Mouse (Mus musculus): ENCODE measurements around the gene Cmtm5. TPM values are rescaled to one million over a fixed set of nuclear protein-coding genes. Genes with fewer than 3 reads are reported as not detected.

The Cmtm5 gene
- polyA plus RNA-seq, 1 experiment from 2014 or later, result 3.2 TPM

DNA sequence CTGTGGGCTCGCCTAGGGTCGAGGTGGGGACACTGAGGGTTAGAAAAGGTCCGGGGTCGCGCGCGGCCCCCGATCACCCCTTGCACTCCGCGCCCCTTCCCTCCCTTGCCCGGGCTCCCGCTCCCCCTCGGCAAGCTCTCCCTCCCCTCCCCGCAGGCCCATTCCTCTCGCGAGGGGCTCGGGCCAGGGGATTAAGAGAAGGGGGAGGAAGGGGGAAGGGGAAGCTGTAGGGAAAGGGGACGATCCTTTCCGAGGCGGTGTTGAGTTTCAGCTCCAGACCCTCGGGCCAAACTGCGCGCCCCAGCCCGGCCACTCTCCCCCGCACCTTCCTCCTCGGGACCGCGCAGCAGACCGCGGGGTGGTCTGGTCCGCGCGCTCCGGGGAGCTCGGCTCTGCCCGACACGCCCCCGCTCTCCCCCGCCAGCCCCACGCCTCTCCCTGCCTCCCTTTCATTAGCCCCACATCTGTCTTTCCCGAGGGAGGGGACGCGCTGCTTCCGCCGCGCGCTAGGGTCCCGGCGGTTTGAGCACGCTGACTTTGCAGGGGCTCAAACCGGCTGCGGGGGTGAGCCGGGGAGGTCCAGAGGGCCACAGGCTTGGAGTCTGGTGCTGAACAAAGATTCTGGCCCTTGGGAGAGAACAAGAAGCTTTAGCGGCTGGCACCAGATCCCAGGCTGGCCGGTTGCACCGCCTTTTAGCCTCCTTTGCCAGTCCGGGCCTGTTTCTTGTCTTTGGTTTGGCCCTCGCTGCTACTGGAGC lies 9.5 kb upstream of the Cmtm5 start:
- WGBS, result under 1% methylated on average over 51 of the region's 58 CpGs
- ATAC-seq (ENCODE audit: insufficient number of reproducible peaks, low FRiP score, low TSS enrichment, low read depth) (peak; percentile 81), DNase-seq (ENCODE audit: low spot score) (peak; percentile 91)
- Histone ChIP-seq H3K4me1 (ENCODE audit: control insufficient read depth, insufficient read depth, low read length) (peaks cover 20% of the 10 kb centered on the region), H3K27ac (replicated peaks; ENCODE audit: low read depth, low read length) (peak overlapping the region; percentile 99), H3K9ac (ENCODE audit: low read length) (peak overlapping the region; percentile 92), H3K4me3 (ENCODE audit: low read depth, low read length) (peak overlapping the region; percentile 53), H3K4me2 (ENCODE audit: low read depth, severe bottlenecking) (peak overlapping the region; percentile 83), H3K27me3 (ENCODE audit: control insufficient read depth, insufficient read depth, low read length) (no peaks in the 10 kb centered on the region), H3K9me3 (ENCODE audit: control insufficient read depth, low read length) (peaks cover 1% of the 10 kb centered on the region; the same call in 1 of the 2 replicates), H3K36me3 (ENCODE audit: control insufficient read depth, insufficient read depth, low read length) (peaks cover 1% of the 10 kb centered on the region; the same call in 1 of the 2 replicates)

DNA sequence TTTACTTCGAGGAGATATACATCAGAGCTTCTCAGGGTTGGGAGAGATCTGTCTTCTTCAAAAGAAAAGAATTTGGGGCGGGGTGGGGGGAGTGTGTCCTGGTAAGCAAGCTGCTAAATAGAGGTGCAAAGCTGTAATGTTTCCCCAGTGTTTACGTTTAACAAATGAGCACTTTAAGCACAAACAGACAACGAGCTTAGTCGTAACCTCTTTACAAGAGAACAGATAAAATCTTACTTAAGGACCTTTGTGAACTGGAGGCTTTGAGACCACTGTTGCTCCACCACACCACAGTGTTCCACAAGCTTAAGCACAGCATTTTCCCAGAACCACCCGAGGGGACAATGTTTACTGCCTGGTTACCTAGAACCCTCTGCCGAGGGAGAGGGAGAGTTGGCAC lies 8.8 kb upstream of the Cmtm5 start:
- Histone ChIP-seq H3K27me3 (ENCODE audit: control insufficient read depth, insufficient read depth, low read length) (no peaks in the 10 kb centered on the region), H3K9me3 (ENCODE audit: control insufficient read depth, low read length) (no peaks in the 10 kb centered on the region), H3K4me2 (ENCODE audit: low read depth, severe bottlenecking) (peak overlapping the region; percentile 83), H3K27ac (replicated peaks; ENCODE audit: low read depth, low read length) (peak overlapping the region; percentile 99), H3K36me3 (ENCODE audit: control insufficient read depth, insufficient read depth, low read length) (no peaks in the 10 kb centered on the region), H3K4me1 (ENCODE audit: control insufficient read depth, insufficient read depth, low read length) (peaks cover 20% of the 10 kb centered on the region), H3K4me3 (ENCODE audit: low read depth, low read length) (peak overlapping the region; percentile 53), H3K9ac (ENCODE audit: low read length) (peak overlapping the region; percentile 92)
- 6% methylated on average over 7 of the region's 7 CpGs for WGBS
- peak; percentile 31 for DNase-seq (ENCODE audit: low spot score)
- ATAC-seq (ENCODE audit: insufficient number of reproducible peaks, low FRiP score, low TSS enrichment, low read depth), result no peak

DNA sequence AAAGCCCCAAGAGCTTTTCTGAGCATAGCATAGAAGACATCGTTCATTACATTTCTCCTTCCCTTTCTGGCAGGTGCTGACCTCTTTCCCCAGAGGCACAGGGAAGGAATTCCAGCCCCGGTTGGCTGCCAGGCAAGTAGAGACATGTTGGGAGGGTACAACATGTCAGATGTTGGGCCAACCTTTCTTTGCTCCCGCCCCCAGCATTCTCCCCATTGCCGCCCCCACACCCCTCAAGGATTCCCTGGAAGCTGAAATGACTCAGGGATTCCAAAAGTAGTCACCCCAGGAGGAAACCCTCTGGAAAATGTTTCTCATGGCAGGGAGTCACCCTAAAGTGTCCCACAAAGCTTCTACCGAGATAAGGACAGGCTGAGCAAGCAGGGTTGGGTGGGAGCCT lies 6.3 kb upstream of the Cmtm5 start:
- no peaks in the 10 kb centered on the region for H3K27me3 ChIP-seq (ENCODE audit: control insufficient read depth, insufficient read depth, low read length)

DNA sequence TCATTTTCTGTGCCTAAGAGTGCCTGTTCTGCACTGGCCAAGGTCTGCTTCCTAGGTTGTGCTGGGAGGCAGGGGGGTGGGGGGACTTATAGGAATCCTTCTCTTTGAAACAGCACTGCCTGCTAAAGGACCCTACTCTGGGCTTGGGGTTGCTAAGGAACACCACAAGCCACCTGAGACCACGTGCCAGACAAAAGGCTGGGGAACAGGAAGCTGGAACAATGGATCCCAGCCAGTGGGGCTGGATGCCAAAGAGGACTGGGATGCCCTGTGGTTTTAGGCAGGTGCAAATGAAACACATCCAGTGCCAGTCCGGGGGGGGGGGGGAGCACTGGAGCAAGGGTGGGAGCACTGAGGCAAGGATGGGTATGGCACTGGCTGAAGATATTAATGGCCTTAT lies 5.6 kb upstream of the Cmtm5 start:
- Histone ChIP-seq H3K9me3 (ENCODE audit: control insufficient read depth, low read length) (no peaks in the 10 kb centered on the region), H3K4me3 (ENCODE audit: low read depth, low read length) (no peak overlapping the region), H3K27me3 (ENCODE audit: control insufficient read depth, insufficient read depth, low read length) (no peaks in the 10 kb centered on the region), H3K36me3 (ENCODE audit: control insufficient read depth, insufficient read depth, low read length) (no peaks in the 10 kb centered on the region), H3K9ac (ENCODE audit: low read length) (no peak overlapping the region), H3K27ac (replicated peaks; ENCODE audit: low read depth, low read length) (no peak overlapping the region), H3K4me1 (ENCODE audit: control insufficient read depth, insufficient read depth, low read length) (peaks cover 15% of the 10 kb centered on the region), H3K4me2 (ENCODE audit: low read depth, severe bottlenecking) (no peak overlapping the region)
- ATAC-seq (ENCODE audit: insufficient number of reproducible peaks, low FRiP score, low TSS enrichment, low read depth) (no peak), DNase-seq (ENCODE audit: low spot score) (no peak)
- WGBS, result 36% methylated on average over 2 of the region's 2 CpGs

More for the DNA sequence above, 6.3 kb upstream of the Cmtm5 start:
- H3K4me1 ChIP-seq (ENCODE audit: control insufficient read depth, insufficient read depth, low read length), result peaks cover 15% of the 10 kb centered on the region
- ATAC-seq (ENCODE audit: insufficient number of reproducible peaks, low FRiP score, low TSS enrichment, low read depth), result no peak
- WGBS, result 82% methylated on average over 5 of the region's 5 CpGs
- H3K36me3 ChIP-seq (ENCODE audit: control insufficient read depth, insufficient read depth, low read length), result no peaks in the 10 kb centered on the region
- H3K9me3 ChIP-seq (ENCODE audit: control insufficient read depth, low read length), result no peaks in the 10 kb centered on the region
- H3K9ac ChIP-seq (ENCODE audit: low read length), result no peak overlapping the region
- H3K27ac ChIP-seq (replicated peaks; ENCODE audit: low read depth, low read length), result no peak overlapping the region
- no peak overlapping the region for H3K4me3 ChIP-seq (ENCODE audit: low read depth, low read length)
- no peak for DNase-seq (ENCODE audit: low spot score)
- no peak overlapping the region for H3K4me2 ChIP-seq (ENCODE audit: low read depth, severe bottlenecking)

DNA sequence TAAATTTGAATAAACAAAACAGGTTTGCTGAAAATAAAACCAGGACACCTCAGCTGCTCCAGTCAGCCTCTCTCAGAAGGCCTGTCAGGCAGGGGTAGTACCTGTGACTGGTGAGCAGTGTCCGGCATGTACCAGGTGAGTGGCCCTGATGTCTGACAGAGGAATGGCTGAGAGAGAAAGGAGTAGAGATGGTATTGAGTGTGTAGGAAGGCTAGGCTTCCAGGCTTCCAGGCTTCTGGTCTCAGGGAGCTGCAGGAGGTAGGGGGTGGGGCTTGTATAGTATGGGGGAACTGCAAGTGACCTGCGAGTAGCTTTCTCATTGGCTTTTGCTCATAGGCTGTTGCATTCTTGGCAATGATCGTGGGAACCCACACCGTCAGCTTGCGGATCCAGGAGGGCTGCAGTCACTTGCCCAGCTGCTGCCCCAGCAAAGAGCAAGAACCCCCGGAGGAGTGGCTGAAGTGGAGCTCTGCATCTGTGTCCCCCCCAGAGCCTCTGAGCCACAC lies 3.4 kb upstream of the Cmtm5 start, which contains the start of gene Il25:
Il25 (plus strand) TSS at position 51 of the 506 bp plus-strand sequence.
- Histone ChIP-seq H3K4me1 (ENCODE audit: control insufficient read depth, insufficient read depth, low read length) (peaks cover 5% of the 10 kb centered on the region; the same call in 1 of the 2 replicates), H3K27me3 (ENCODE audit: control insufficient read depth, insufficient read depth, low read length) (no peaks in the 10 kb centered on the region), H3K4me2 (ENCODE audit: low read depth, severe bottlenecking) (no peak within 1 kb of the TSS), H3K9me3 (ENCODE audit: control insufficient read depth, low read length) (no peaks in the 10 kb centered on the region), H3K4me3 (ENCODE audit: low read depth, low read length) (no peak within 1 kb of the TSS), H3K27ac (replicated peaks; ENCODE audit: low read depth, low read length) (no peak within 1 kb of the TSS), H3K9ac (ENCODE audit: low read length) (no peak within 1 kb of the TSS), H3K36me3 (ENCODE audit: control insufficient read depth, insufficient read depth, low read length) (no peaks in the 10 kb centered on the region)
- ATAC-seq (ENCODE audit: insufficient number of reproducible peaks, low FRiP score, low TSS enrichment, low read depth) (no peak), DNase-seq (ENCODE audit: low spot score) (no peak)
- whole genome bisulfite sequencing, result 29% methylated on average over 6 of the region's 6 CpGs

DNA sequence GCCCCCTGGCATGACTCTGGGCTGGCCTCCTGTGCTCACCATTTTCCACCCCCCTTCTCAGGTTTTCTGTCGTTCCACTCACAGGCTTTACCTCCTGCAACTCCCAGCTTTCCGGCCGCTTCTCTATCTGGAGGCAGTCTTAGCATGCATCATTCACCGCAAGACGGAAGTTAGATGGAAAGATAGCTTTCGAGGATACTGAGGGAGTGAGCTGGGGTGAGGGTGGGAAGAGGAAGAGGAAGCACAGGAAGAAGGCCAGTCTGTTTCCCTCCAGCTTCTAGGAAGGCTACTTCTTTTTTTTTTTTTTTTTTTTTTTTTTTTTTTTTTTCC lies 735 bp downstream of the Cmtm5 start:
- H3K4me1 ChIP-seq (ENCODE audit: control insufficient read depth, insufficient read depth, low read length), result peaks cover 3% of the 10 kb centered on the region; the same call in 1 of the 2 replicates
- no peaks in the 10 kb centered on the region for H3K27me3 ChIP-seq (ENCODE audit: control insufficient read depth, insufficient read depth, low read length)
- no peaks in the 10 kb centered on the region for H3K36me3 ChIP-seq (ENCODE audit: control insufficient read depth, insufficient read depth, low read length)
- no peak for DNase-seq (ENCODE audit: low spot score)
- ATAC-seq (ENCODE audit: insufficient number of reproducible peaks, low FRiP score, low TSS enrichment, low read depth), result no peak
- no peak overlapping the region for H3K4me3 ChIP-seq (ENCODE audit: low read depth, low read length)
- no peak overlapping the region for H3K4me2 ChIP-seq (ENCODE audit: low read depth, severe bottlenecking)
- no peak overlapping the region for H3K9ac ChIP-seq (ENCODE audit: low read length)
- no peak overlapping the region for H3K27ac ChIP-seq (replicated peaks; ENCODE audit: low read depth, low read length)
- WGBS, result 67% methylated on average over 6 of the region's 6 CpGs
- H3K9me3 ChIP-seq (ENCODE audit: control insufficient read depth, low read length), result no peaks in the 10 kb centered on the region

DNA sequence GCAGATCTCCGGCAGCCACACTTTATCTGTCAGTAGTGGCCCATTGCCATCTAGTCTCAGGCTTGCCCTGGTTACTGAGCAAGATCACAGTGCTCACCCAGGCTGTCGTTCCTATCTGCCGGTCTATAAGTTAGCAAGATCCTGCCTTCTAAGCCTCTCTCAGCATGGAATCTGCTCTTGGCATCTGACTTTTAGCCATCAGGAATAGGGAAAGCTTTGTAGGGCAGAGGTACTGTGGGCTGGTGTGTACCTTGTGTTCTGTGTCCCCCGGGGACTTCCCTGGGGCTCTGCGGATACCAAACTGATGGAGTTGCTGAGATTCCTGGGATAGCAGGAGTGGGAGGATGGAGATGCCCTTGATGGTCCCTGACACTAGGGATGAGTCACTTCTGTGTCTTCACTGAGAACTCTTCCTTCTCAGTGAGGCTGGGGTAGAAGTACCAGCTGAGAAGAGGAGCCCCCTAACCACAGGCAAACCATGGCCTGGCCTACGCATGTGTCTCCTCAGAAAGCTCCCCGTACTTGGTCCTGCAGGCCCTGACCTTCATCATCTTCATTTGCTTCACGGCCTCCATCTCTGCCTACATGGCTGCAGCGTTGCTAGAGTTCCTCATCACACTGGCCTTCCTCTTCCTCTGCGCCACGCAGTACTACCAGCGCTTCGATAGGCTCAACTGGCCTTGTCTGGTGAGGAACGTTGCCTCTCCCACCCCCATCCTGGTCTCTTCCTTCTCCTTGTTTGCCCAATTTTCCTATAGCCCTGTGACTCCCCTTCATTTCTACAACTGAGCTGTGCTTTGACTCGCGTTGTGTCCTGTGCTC lies 1.5 kb downstream of the Cmtm5 start:
- Histone ChIP-seq H3K9ac (ENCODE audit: low read length) (no peak overlapping the region), H3K27me3 (ENCODE audit: control insufficient read depth, insufficient read depth, low read length) (no peaks in the 10 kb centered on the region), H3K27ac (replicated peaks; ENCODE audit: low read depth, low read length) (no peak overlapping the region), H3K4me1 (ENCODE audit: control insufficient read depth, insufficient read depth, low read length) (peaks cover 3% of the 10 kb centered on the region; the same call in 1 of the 2 replicates), H3K4me2 (ENCODE audit: low read depth, severe bottlenecking) (no peak overlapping the region), H3K4me3 (ENCODE audit: low read depth, low read length) (no peak overlapping the region), H3K9me3 (ENCODE audit: control insufficient read depth, low read length) (no peaks in the 10 kb centered on the region), H3K36me3 (ENCODE audit: control insufficient read depth, insufficient read depth, low read length) (no peaks in the 10 kb centered on the region)
- DNase-seq (ENCODE audit: low spot score) (no peak), ATAC-seq (ENCODE audit: insufficient number of reproducible peaks, low FRiP score, low TSS enrichment, low read depth) (no peak)
- 88% methylated on average over 16 of the region's 16 CpGs for WGBS

DNA sequence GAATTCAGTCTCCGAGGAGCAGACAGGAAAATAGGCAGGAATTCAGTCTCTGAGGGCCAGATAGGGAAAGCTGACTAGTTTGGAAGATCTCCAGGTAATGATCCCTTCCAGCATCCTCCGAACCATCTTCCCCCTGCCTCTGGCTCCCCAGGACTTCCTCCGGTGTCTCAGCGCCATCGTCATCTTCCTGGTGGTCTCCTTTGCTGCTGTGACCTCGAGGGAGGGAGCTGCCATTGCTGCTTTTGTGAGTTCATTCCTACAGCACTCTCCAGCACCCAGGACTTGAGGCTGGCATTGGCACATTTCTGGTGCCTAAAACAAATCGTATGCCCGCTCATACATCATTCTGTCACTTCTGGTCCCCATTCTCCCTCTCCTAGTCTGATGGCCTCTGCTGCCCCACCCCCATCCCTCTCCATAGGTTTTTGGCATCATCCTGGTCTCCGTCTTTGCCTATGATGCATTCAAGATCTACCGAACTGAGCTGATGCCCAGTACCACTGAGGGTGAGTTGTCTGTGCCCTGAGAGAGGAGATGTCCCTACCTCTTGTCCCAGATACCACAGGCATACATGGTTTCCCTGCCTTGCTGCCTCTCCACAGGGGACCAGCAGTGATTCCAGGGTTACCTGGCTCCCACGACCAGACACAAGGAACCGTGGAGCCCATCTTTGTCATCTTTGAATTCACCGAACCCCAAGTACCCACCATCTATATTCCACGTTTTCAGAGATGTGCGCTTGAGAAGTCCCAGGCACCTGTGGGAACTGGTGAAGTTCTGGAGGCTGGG lies 2.6 kb downstream of the Cmtm5 start:
- DNase-seq (ENCODE audit: low spot score), result no peak
- WGBS, result 81% methylated on average over 15 of the region's 15 CpGs

More for the DNA sequence above, 2.6 kb downstream of the Cmtm5 start:
- Histone ChIP-seq H3K4me2 (ENCODE audit: low read depth, severe bottlenecking) (no peak overlapping the region), H3K9me3 (ENCODE audit: control insufficient read depth, low read length) (no peaks in the 10 kb centered on the region), H3K36me3 (ENCODE audit: control insufficient read depth, insufficient read depth, low read length) (no peaks in the 10 kb centered on the region), H3K27ac (replicated peaks; ENCODE audit: low read depth, low read length) (no peak overlapping the region), H3K9ac (ENCODE audit: low read length) (no peak overlapping the region), H3K4me3 (ENCODE audit: low read depth, low read length) (no peak overlapping the region), H3K27me3 (ENCODE audit: control insufficient read depth, insufficient read depth, low read length) (no peaks in the 10 kb centered on the region), H3K4me1 (ENCODE audit: control insufficient read depth, insufficient read depth, low read length) (0 out of 2 replicates have a peak, but pooled peaks cover 3% of the 10 kb centered on the region)
- ATAC-seq (ENCODE audit: insufficient number of reproducible peaks, low FRiP score, low TSS enrichment, low read depth), result no peak
